Mouse (Mus musculus) bone marrow macrophage, adult 2 months (primary cell): ENCODE results near the gene Kmo.

Source experiments
- CTCF ChIP-seq: IDR thresholded peaks from 2 replicates; pipeline ENCODE4 v1.5.1; 2012; ENCODE audit warnings: low read depth, mild to moderate bottlenecking, low read length, moderate library complexity
- POLR2A ChIP-seq: IDR thresholded peaks from 2 replicates; pipeline ENCODE4 v1.6.1; 2012; ENCODE audit warnings: mild to moderate bottlenecking, low read depth, low read length, borderline replicate concordance

GRCm38 (mm10) chr1:175669456-175669855, 49.3 kb downstream of the Kmo start:
- TF ChIP-seq CTCF (no peak), POLR2A (no peak)
